12 mouse cellular contexts compared by ENCODE assay signal in the genomic region with DNA sequence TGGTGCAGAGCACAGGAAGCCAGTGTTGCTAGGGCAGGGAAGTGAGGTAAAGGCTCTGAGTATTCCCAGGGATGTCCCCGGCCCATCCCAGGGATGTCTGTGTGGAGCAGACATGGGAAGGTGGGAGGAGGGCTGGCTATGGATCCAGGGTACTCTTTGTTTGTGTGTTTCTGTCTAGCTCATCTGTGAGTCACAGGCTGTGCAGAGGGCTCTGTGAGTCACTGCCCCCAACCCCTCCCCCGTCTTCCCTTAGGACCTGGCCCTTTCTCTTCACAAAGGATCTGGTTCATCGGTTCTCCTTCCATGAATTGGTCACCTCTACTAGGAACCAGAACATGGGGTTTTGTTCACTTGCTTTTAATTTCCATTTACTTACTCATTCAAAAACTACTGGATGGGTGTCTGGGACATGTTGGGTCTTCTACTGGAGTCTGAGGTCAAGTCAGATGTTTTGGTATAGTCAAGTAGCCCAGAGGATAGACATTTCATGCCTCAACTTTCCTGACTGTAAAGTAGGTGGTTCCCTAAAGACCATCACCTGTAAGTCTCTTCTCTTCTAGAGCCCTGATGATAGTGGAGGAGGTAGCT.
"Had no signal": no experiment of that assay in that cellular context is flagged by ENCODE, and none has a peak within 500 bp of the region (broad histone marks: within the 10 kb centered on the region; RNA-seq: fewer than 3 reads in every experiment).

No protein-coding gene starts in this region.

- H3K4me2 ChIP-seq: kidney, embryonic 15.5 days; limb, embryonic 13.5 days; midbrain, embryonic 12.5 days; neural tube, embryonic 15.5 days had no signal

- H3K4me3 ChIP-seq: kidney, embryonic 15.5 days; layer of hippocampus, adult 2 months; limb, embryonic 13.5 days; midbrain, embryonic 12.5 days; neural tube, embryonic 15.5 days had no signal

- DNase-seq: kidney, postnatal 14 days; left cerebral cortex, postnatal 4 days; lung, adult 18-20 months; right cerebral cortex, adult 18-20 months; thymus, postnatal 4 days had no signal

- H3K9me3 ChIP-seq: kidney, embryonic 15.5 days; limb, embryonic 13.5 days; midbrain, embryonic 12.5 days; neural tube, embryonic 15.5 days had no signal

- H3K9ac ChIP-seq: kidney, embryonic 15.5 days; limb, embryonic 13.5 days; liver, embryonic 14.5 days; midbrain, embryonic 12.5 days; neural tube, embryonic 15.5 days had no signal

- H3K36me3 ChIP-seq: kidney, embryonic 15.5 days; limb, embryonic 13.5 days; midbrain, embryonic 12.5 days; neural tube, embryonic 15.5 days had no signal

- H3K27ac ChIP-seq: kidney, embryonic 15.5 days; layer of hippocampus, adult 2 months; limb, embryonic 13.5 days; liver, embryonic 14.5 days; midbrain, embryonic 12.5 days; neural tube, embryonic 15.5 days; stomach, postnatal 0 days had no signal

- H3K4me1 ChIP-seq: kidney, embryonic 15.5 days; limb, embryonic 13.5 days; midbrain, embryonic 12.5 days; neural tube, embryonic 15.5 days had no signal

- H3K27me3 ChIP-seq: kidney, embryonic 15.5 days; limb, embryonic 13.5 days; midbrain, embryonic 12.5 days; neural tube, embryonic 15.5 days had no signal
